Mouse (Mus musculus) CD4-positive helper T cell, adult 2 months (primary cell): ENCODE results near the gene 1700001P01Rik.
A peak's percentile ranks its signal among the peaks of the same experiment; 100 is the strongest.
"Not testable (repeated sequence)": the region's sequence is repeated elsewhere in the genome, so short reads cannot be mapped to it uniquely, and the experiment has no call there.

ENCODE experiments used
- DNase-seq: peaks from one replicate; pipeline ENCODE4 v3.0.0-alpha.2; 2012; ENCODE audit warnings: low read depth, missing footprints, low spot score

Gene 1700001P01Rik

DNA sequence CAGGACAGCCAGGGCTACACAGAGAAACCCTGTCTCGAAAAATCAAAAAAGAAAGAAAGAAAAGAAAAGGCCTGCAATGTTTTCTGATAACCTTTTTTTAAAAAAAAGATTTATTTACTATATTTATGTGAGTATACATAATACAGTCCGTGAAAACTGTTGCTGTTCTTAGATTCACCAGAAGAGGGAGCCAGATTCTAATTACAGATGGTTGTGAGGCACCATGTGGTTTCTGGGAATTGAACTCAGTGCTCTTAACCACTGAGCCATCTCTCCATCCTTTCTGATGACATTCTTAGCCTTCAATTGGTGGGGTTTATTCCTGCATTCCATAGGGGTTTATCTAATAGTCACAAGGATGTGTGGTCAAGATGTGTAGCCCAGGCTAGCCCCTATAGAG, 17.4 kb upstream of the 1700001P01Rik start:
- DNase-seq: peak; percentile 83

DNA sequence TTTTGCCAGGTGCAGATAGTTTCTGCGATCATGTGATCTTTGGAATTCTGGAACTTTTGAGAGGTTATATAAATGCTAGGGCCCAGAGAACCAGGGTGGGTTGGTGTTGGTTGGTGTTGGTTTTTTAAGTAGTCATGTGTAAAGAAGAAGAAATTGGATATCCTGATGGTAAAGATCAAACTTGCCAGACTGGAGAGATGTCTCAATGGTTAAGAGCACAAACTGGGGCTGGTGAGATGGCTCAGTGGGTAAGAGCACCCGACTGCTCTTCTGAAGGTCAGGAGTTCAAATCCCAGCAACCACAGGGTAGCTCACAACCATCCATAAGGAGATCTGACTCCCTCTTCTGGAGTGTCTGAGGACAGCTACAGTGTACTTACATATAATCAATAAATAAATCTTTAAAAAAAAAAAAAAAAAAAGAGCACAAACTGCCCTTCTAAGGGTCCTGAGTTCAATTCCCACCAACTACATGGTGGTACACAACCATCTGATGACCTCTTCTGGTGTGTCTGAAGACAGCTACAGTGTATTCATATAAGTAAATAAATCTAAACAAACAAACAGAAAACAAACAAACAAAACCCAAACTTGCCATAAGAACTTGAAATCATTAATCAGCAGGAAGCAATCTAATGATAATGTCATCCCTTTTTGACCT, 15.2 kb upstream of the 1700001P01Rik start:
- DNase-seq: not testable (repeated sequence)

DNA sequence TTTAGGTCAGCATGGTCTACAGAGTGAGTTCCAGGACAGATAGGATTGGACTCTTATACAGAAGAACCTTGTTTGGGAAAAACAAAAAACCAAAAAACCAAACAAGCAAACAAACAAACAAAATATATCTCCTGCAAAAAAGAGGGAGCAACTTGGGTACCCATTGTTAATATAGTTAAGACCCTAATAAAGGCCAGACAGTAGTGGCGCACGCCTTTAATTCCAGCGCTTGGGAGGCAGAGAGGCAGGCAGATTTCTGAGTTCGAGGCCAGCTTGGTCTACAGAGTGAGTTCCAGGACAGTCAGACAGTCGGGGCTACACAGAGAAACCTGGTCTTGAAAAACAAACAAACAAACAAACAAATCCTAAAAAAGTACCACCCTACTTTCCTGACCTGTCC, 14.0 kb upstream of the 1700001P01Rik start:
- DNase-seq: no peak

DNA sequence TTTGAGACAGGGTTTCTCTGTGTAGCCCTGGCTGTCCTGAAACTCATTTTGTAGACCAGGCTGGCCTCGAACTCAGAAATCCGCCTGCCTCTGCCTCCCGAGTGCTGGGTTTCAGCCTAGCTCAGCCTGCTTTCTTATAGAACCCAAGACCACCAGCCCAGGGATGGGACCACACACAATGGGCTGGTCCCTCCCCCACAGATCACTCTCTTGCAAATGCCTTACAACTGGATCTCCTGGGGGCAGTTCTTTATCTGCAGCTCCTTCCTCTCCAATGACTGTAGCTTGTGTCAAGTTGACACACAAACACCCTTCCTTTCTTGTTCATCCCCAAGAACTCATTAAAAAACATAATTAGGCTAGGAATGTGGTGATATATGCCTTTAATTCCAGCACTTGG, 12.2 kb upstream of the 1700001P01Rik start:
- DNase-seq: no peak

DNA sequence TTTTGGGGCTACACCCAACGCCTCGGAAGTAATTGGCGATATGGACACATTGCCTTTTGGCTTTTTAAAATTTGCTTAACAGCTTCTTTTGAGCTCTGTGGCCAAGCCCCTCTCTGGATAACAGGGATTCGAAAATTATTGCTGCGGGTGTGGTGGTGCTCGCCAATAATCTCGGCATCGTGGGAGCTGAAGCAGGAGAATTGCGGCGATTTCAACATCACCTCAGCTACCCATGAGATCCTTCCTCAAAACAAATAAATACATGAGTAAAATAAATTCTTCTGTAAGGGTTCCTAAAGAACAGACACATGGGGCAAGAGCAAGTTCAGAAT, 6.8 kb upstream of the 1700001P01Rik start:
- no peak for DNase-seq

DNA sequence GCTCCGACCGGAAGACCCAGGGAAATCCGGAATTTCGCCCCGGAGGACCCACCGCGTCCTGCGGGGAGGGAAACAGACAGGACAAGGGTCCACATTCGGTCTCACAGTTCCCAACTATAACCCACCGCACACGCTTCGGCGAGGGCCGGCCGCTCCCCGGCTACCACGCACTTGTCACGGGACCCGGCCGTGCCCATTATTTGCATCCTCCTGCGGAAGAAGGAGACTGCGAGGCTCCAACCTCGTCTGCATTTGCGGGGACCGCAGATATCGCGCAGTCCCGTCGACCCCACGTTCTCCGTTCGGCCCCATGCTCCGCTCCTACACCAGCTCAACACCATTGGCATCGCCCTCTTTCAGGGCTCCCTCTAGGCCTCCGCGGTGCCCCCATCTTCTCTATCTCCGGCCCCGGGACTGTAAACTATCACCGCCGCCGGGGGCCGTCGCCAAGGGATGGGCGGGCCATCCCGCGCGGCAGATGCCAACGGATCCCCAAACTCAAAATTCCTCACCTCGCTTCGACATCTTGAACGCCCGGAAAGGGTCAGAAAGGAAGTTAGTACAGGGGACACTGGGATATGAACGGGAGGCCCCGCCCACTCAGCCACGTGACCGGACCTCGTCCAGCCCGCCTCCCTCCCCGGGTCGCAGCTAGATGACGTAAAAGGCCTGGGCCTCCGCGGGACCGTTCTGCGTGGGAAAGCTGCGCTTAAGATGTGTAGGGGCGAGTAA, 6.3 kb upstream of the 1700001P01Rik start, which contains the start of gene Rpl23:
TSS of gene Rpl23 (minus strand) at position 606 of the 732 bp plus-strand sequence.
- DNase-seq: peak; percentile 97

DNA sequence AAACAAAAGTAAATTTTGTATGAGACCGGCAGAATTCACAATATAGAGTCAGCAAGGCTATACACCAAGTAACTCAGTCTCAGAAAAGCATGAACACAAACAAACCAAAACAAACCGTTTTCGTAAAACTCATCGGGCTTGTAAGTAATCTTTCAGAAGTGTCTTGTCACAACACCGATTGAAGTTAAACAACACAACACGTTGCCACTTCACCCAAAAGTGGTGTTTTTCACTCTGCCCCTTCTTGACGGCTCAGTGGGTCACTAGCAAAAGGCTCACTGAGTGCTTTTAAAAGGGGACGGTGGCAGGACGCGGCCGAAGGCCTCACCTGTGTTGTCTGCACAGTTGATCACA, 5.7 kb upstream of the 1700001P01Rik start:
- no peak for DNase-seq

DNA sequence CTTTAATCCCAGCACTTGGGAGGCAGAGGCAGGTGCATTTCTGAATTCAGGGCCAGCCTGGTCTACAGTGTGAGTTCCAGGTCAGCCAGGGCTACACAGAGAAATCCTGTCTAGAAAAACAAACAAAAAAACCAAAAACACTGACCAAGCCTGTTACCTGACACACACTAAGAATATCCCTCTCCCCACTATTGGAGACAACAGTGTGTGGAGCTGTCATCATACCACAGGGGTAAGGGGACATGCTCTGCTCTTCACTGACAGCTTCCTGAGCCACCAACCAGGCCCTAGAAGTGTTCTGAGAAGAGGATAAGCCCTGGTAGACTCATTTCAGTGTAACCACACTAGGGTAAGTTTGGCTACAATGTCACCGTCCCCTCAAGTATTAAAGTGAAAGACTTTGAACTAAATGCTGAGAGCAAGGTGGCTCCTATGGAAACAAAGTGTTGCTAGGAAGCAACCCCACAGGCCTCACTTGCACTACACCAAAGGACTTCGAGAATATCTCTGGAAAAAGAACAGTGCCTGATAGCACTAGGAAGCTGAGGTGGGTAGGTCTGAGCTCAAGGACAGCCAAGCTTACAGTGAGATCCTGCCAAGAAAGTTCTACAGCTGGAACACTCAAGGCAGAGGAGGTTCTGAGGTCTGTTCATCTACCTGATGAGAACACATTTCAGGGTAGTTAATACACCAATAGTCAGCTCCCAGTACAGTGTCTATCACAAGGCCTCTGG, 4.4 kb upstream of the 1700001P01Rik start:
- DNase-seq: no peak

DNA sequence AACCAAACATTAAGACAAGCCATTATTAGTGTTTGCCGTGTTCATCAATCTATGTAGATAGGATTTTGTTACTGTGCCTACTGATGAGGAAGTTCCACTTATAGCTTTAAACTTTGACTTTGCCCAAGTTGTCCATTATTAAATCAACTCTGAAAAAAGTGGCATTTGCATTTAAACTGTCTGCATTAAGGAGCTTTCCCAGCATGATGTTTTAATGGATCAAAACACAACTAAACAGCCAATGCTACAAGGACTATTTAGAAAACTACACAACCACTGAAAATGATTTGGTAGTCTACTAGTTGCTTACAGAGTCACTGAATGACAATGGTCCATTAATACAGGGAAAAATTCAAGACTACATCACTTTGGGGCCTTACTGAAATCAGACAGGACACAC, 3.2 kb upstream of the 1700001P01Rik start:
- no peak for DNase-seq

DNA sequence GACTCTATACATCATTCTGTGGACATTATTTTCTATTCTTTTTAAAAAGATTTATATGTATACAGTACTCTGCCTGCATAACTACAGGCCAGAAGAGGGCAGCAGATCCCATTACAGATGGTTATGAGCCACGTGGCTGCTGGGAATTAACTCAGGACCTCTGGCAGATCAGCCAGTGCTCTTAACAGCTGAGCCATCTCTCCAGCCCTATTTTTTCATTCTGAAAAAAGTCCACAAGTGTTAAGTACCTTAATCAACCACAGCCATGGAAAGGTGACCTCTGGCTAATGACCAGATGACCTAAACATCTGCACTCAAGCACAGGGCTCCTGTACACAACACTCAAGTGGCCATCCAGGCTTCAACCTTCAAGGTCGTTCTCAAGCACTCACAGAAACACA, 1.4 kb upstream of the 1700001P01Rik start:
- DNase-seq: no peak

DNA sequence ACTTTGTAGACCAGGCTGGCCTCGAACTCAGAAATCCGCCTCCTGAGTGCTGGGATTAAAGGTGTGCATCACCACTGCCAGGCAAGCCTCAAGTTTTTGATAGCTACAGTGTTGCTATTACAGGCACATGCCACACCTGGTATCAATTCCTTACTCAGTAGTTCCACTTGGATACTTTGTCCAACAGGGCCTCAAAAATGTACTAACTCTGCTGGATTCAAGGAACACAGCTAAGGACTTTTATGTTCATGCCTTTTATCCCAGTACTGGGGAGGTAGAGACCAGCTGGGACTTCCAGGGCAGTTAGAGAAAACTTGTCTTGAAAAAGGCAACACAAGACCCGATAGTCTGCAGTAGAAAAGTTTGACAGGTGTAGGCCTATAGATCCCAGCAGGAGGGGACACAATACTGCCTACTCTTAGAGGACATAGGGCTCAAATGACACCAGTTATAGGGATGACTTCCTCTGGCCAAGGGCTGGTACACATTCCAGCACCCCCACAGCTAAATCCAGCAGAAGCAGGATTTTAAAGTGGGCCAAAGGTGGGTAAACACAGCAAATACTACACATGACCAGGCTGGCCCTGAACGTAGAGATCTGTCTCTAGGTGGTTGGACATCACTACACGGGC, 895 bp upstream of the 1700001P01Rik start:
- DNase-seq: no peak

DNA sequence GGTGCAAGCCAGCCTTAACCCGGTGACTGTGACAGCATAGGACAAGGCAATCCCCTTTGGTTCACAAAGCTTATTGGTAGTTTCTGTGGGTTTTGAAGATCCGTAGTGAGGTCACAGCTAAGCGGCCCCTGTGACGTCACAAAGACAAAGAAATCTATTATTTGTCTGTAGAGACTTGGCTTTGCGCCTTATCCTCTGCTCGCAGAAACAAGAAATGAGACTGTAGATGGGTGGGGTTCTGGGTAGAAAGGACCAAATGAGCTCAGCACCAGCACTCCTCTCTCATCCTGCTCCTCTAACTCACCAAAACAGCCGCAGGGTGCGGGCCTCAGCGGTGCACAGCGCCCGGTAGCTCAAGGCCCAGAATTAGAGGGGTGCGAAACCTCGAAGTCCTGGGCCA, 532 bp downstream of the 1700001P01Rik start:
- DNase-seq: no peak

DNA sequence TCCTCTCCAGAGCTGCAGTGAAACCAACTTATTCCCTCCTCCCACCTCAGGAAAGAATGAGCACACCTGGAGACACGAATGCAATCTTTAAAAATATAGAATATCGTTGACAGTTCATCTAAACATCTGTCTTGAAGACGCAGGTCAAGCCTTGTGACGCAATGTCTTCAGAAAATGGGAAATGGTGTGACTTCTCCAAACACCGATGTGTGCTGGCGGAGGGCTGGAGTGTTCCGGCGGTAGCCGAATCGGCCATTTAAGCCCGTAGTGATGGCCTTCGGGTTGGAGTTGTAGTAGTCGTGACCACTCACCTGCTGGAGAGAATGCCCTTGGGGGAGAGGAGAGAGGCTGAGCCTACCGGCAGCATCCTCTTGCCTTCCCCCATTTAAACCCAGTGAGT, 4.3 kb downstream of the 1700001P01Rik start:
- no peak for DNase-seq

DNA sequence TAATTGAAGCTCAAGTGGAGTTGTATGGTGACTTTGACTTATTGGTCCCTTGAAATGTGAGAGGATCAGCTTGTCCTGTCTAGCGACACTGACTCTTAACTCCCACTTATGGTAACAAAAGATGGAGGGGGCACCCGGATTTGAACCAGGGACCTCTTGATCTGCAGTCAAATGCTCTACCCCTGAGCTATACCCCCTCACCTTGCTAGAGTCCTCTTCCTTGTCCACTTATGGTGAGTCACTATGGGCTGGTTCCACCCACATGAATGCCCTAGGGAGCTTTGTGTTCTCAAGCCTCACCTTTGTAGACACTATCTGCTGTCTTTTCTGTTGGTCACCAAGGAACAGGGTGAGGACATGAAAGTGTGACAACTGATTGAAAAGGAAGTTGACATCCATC, 6.0 kb downstream of the 1700001P01Rik start:
- no peak for DNase-seq

DNA sequence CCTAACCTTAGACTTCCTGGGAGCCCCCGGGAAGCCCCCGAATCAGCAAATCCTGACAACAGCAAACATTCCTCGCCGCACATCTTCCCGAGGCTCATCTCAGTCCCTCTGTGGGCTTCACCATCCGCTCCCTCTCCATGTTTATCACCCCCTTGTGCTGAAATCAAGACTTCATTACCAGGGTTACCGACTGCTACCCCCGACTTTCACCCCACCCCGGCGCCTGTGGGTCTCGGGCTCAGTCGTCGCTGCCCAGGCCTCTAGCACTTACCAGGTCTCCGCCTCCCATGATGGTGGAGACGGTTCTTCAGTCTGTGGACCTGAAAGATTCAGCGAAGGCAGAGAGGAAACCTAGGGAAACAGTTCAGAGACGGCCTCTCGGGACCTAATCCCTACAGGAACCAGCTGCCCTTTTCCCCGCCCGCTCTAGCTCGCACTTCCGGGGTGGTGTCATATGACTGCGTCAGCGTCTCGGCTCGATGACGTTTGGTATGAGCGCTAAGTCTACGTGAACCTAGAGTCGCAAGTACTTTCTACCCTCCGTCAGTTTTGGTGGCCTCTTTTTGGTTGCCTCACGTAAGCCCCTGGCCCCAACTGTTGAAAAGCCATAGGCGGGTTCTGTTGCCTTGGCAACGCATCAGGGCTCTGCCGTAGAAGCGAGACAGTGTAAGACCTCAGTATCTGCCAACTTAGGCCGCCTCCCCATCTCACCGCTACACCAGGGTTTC, 9.4 kb downstream of the 1700001P01Rik start, which contains the start of gene Cwc25:
TSS of gene Cwc25 (minus strand) at position 403 of the 728 bp plus-strand sequence.
- peak; percentile 96 for DNase-seq

DNA sequence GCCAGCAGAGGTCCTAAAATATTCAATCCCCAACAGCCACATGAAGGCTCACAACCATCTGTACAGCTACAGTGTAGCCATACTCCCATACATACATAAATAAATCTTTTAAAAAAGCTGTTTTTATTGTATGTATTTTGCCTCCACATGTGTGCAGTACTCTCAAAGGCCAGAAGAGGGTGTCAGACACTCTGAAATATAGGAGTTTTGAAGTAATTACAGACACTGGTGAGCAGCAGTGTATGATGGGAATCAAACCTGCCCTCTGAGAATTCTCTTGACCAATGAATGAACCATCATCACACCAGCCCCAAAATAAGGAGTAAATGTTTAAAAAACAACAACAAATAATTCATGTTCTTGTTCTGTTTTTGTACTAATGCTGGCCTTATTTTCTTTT, 14.1 kb downstream of the 1700001P01Rik start:
- no peak for DNase-seq

DNA sequence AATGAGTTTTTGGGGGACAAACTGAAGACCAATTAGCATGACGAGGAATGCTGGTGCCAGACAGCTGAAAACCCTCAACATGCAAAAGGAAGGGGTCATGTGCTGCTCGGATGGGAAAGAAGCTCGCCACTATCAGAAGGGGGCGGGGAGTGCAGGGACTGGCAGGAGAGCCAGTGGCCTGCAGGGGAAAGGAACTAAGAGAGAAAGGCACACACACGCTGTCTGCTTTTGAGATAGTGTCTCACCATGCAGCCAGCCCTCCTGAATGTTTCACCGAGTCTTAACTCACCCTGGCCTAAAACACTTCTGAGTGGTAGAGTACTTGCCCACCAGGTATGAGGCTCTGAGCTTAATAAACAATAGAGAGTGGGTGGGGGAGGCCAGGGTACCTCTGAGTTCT, 16.8 kb downstream of the 1700001P01Rik start:
- DNase-seq: no peak

DNA sequence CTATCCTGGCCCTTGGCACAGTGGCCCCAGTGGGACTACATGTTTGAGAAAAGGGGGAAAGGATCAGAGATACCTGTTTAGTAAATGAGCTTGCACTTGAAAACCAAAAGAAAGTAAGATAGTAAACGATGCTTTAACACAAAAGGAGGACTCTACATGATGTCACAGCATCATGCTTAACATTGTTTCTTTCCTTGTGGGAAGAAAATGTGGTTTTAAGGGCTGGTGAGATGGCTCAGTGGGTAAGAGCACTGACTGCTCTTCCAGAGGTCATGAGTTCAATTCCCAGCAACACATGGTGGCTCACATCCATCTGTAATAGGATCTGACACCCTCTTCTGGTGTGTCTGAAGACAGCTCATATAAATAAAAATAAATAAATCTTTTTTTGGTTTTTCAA, 17.6 kb downstream of the 1700001P01Rik start:
- DNase-seq: no peak

DNA sequence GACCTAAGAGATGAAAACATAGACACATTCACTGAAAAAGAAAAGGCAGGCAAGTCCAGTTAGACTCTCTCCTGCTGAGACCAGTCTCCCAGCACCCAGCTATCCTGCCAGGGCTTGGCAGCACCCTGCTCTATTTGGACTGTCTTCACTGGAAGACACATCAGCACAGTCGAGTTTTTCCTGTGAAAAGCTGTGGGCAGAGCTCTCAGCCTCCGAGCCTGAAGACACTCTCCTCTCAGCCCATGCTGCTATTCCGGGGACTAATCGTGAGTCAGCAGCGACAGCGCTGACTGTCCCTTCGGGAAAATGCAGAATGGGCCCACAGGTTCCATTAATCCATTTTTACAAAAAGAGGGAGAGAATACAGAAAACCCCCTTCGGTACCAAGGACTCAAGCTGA, 22.4 kb downstream of the 1700001P01Rik start:
- DNase-seq: no peak

DNA sequence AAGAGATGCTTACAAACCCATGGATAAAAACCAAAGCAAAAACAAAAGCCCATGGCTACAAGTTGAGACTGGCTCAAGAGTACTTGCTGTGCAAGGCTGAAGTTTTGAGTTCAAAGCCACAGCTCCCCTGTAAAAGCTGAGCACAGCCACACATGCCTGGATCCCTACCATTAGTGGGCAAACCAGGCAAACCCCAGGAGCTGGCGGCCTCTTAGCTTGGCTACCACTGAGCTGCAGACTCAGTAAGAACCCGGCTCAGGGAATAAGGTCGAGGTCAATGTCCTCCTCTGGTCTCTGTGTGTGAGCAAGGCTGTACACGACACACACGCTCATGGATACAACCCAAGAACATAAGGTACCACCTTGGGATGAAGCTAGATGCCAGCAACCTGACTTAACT, 27.2 kb downstream of the 1700001P01Rik start:
- no peak for DNase-seq

DNA sequence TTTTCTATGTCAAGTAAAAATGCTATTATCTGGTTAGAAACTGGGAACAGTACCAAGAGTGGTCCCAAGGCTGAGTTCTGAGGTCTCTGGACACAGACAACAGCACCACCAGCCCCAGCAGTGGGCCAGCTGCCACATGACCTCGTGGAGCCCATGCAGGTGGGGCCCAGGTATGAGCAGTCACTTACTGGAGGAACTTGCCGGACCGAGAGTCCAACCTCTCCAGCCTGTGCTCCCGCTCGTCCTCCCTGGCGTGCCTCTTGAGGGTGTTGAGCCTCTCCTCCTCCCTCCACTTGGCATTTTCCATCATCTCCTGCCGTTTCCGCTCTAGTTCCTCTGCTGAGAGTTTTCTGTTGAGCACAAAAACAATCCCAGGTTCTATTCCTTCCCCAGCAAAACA, 27.9 kb downstream of the 1700001P01Rik start:
- no peak for DNase-seq

DNA sequence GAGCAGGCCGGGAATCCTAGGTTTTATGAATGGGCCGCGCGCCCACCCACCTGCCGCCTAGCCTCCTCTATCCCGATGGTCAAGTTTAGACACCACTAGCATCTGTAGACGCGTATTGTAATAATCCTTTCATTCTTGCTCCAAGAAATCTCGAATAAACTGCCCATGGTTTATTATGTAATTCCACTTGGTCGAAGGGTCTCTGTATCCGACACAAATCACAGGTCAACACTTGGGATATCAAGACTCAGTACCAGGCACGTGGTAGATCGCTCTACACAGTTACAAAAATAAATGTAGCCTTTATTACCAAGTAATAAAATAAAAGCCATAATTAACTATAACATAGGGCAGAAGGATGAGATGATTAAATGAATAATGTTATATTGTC, 30.4 kb downstream of the 1700001P01Rik start:
- no peak for DNase-seq
